Mouse (Mus musculus) CH12.LX (cell line): Measurements from ENCODE around the gene Cln6. TPM values are rescaled to one million over a fixed set of nuclear protein-coding genes. Genes with fewer than 3 reads are reported as not detected.

Experiments
- DNase-seq: peaks from one replicate; pipeline ENCODE4 v3.0.0-alpha.2; 2013; ENCODE audit errors: extremely low read depth
- H3K27ac ChIP-seq: 2 replicates; pipeline ENCODE4 v1.5.1; 2012; ENCODE audit warnings: low read depth, mild to moderate bottlenecking, control low read depth, moderate library complexity; ENCODE audit not compliant: insufficient read depth
- H3K27me3 ChIP-seq: replicated peaks from 2 replicates; pipeline ENCODE3; 2012; ENCODE audit warnings: inconsistent platforms
- H3K36me3 ChIP-seq, 2 experiments: replicated peaks in 1 of 2; 2 replicates each; pipeline versions ENCODE3 to v1.6.1; 2012; ENCODE audit warnings: inconsistent platforms in 1 of 2, low read length in 1 of 2, mild to moderate bottlenecking in 1 of 2, mixed read lengths in 1 of 2, moderate library complexity in 1 of 2; ENCODE audit not compliant: control insufficient read depth in 1 of 2, insufficient read depth in 1 of 2
- H3K4me1 ChIP-seq, 2 experiments: 2 replicates each; pipeline ENCODE4 v1.6.1; 2012; ENCODE audit warnings: inconsistent platforms in 1 of 2, moderate library complexity in 1 of 2; ENCODE audit not compliant: insufficient read depth in 2 of 2, control insufficient read depth in 1 of 2
- H3K4me2 ChIP-seq: 2 replicates; pipeline ENCODE4 v1.6.1; 2012; ENCODE audit warnings: low read depth, mild to moderate bottlenecking, control low read depth; ENCODE audit not compliant: poor library complexity, insufficient read depth, severe bottlenecking
- H3K4me3 ChIP-seq, 3 experiments: fragments of 150-350 bp in 1 of 3; sonication (generic) in 1 of 3; replicated peaks in 1 of 3; 2 replicates each; pipeline versions ENCODE3 to v1.5.1; 2011 to 2012; ENCODE audit warnings: low read depth in 2 of 3, low read length in 2 of 3, mild to moderate bottlenecking in 2 of 3, moderate library complexity in 2 of 3, control low read depth in 1 of 3, improper control_type of control experiment in 1 of 3, inconsistent platforms in 1 of 3, mixed read lengths in 1 of 3; ENCODE audit not compliant: poor library complexity in 1 of 3
- H3K79me2 ChIP-seq: replicated peaks from 2 replicates; pipeline ENCODE4 v1.6.1; 2012; ENCODE audit warnings: mild to moderate bottlenecking, moderate library complexity; ENCODE audit not compliant: control insufficient read depth, poor library complexity, insufficient read depth, severe bottlenecking; ENCODE audit errors: extremely low read depth
- H3K9ac ChIP-seq: 2 replicates; pipeline ENCODE4 v1.6.1; 2012; ENCODE audit warnings: low read depth, mild to moderate bottlenecking, control low read depth, moderate library complexity; ENCODE audit not compliant: insufficient read depth
- H3K9me3 ChIP-seq: replicated peaks from 2 replicates; pipeline ENCODE3; 2012; ENCODE audit warnings: low read length, inconsistent platforms, mixed read lengths
- BHLHE40 ChIP-seq: IDR thresholded peaks from 2 replicates; pipeline ENCODE4 v1.6.1; 2011; ENCODE audit warnings: mild to moderate bottlenecking, low read depth, low read length, improper control_type of control experiment
- CHD1 ChIP-seq: IDR thresholded peaks from 2 replicates; pipeline ENCODE4 v1.6.1; 2012; ENCODE audit warnings: low read depth, low read length, improper control_type of control experiment, inconsistent platforms
- CHD2 ChIP-seq: IDR thresholded peaks from 2 replicates; pipeline ENCODE4 v1.6.1; 2011; ENCODE audit warnings: low read length, improper control_type of control experiment
- CTCF ChIP-seq, 2 experiments: IDR thresholded peaks in 1 of 2; conservative IDR thresholded peaks in 1 of 2; 2 replicates each; pipeline ENCODE4 v1.5.1; 2011 to 2012; ENCODE audit warnings: low read depth in 2 of 2, low read length in 2 of 2, improper control_type of control experiment in 1 of 2, inconsistent platforms in 1 of 2, mild to moderate bottlenecking in 1 of 2, moderate library complexity in 1 of 2
- E2F4 ChIP-seq: IDR thresholded peaks from 2 replicates; pipeline ENCODE4 v1.6.1; 2011; ENCODE audit warnings: low read depth, low read length, improper control_type of control experiment; ENCODE audit not compliant: insufficient replicate concordance
- ELF1 ChIP-seq: IDR thresholded peaks from 2 replicates; pipeline ENCODE4 v1.6.1; 2014; ENCODE audit warnings: low read depth, mild to moderate bottlenecking, inconsistent platforms, low read length, improper control_type of control experiment
- EP300 ChIP-seq: IDR thresholded peaks from 2 replicates; pipeline ENCODE4 v1.6.1; 2011; ENCODE audit warnings: low read length, improper control_type of control experiment
- ETS1 ChIP-seq: conservative IDR thresholded peaks from 2 replicates; pipeline ENCODE4 v1.6.1; 2012; ENCODE audit warnings: low read depth, mild to moderate bottlenecking, inconsistent platforms, low read length, improper control_type of control experiment, moderate library complexity
- GABPA ChIP-seq: IDR thresholded peaks from 2 replicates; pipeline ENCODE4 v1.6.1; 2012; ENCODE audit warnings: low read depth, low read length, improper control_type of control experiment, inconsistent platforms; ENCODE audit not compliant: insufficient replicate concordance
- HCFC1 ChIP-seq: IDR thresholded peaks from 2 replicates; pipeline ENCODE4 v1.6.1; 2012; ENCODE audit warnings: low read depth, mild to moderate bottlenecking, inconsistent platforms, low read length, improper control_type of control experiment
- IRF4 ChIP-seq: IDR thresholded peaks from 2 replicates; pipeline ENCODE4 v1.6.1; 2014; ENCODE audit warnings: low read depth, mild to moderate bottlenecking, inconsistent platforms, low read length, improper control_type of control experiment
- JUN ChIP-seq: IDR thresholded peaks from 2 replicates; pipeline ENCODE4 v1.6.1; 2011; ENCODE audit warnings: low read depth, mild to moderate bottlenecking, low read length, improper control_type of control experiment, moderate library complexity; ENCODE audit not compliant: insufficient read depth
- JUND ChIP-seq: conservative IDR thresholded peaks from 2 replicates; pipeline ENCODE4 v1.6.1; 2011; ENCODE audit warnings: low read depth, low read length, improper control_type of control experiment
- KAT2A ChIP-seq: IDR thresholded peaks from 2 replicates; pipeline ENCODE4 v1.6.1; 2012; ENCODE audit warnings: low read length, improper control_type of control experiment, inconsistent platforms; ENCODE audit not compliant: insufficient replicate concordance
- MAFK ChIP-seq: IDR thresholded peaks from 2 replicates; pipeline ENCODE4 v1.6.1; 2011; ENCODE audit warnings: low read length, improper control_type of control experiment; ENCODE audit not compliant: insufficient replicate concordance
- MAX ChIP-seq: IDR thresholded peaks from 2 replicates; pipeline ENCODE4 v1.6.1; 2011; ENCODE audit warnings: low read length, improper control_type of control experiment
- MAZ ChIP-seq: IDR thresholded peaks from 2 replicates; pipeline ENCODE4 v1.6.1; 2012; ENCODE audit warnings: low read depth, mild to moderate bottlenecking, inconsistent platforms, low read length, improper control_type of control experiment, moderate library complexity
- MEF2A ChIP-seq: IDR thresholded peaks from 2 replicates; pipeline ENCODE4 v1.6.1; 2014; ENCODE audit warnings: low read depth, mild to moderate bottlenecking, inconsistent platforms, low read length, improper control_type of control experiment, borderline replicate concordance
- MXI1 ChIP-seq: IDR thresholded peaks from 2 replicates; pipeline ENCODE4 v1.6.1; 2011; ENCODE audit warnings: mild to moderate bottlenecking, low read depth, low read length, improper control_type of control experiment
- MYC ChIP-seq: IDR thresholded peaks from 2 replicates; pipeline ENCODE4 v1.6.1; 2011; ENCODE audit warnings: low read depth, mild to moderate bottlenecking, improper control_type of control experiment, low read length
- NELFE ChIP-seq: IDR thresholded peaks from 2 replicates; pipeline ENCODE4 v1.6.1; 2011; ENCODE audit warnings: low read depth, low read length, improper control_type of control experiment
- NRF1 ChIP-seq: IDR thresholded peaks from 2 replicates; pipeline ENCODE4 v1.6.1; 2014; ENCODE audit warnings: low read depth, mild to moderate bottlenecking, inconsistent platforms, low read length, improper control_type of control experiment, moderate library complexity
- PAX5 ChIP-seq: IDR thresholded peaks from 2 replicates; pipeline ENCODE4 v1.6.1; 2012; ENCODE audit warnings: low read length, inconsistent platforms, mixed read lengths
- POLR2A ChIP-seq: IDR thresholded peaks from 2 replicates; pipeline ENCODE4 v1.6.1; 2011; ENCODE audit warnings: low read depth, mild to moderate bottlenecking, improper control_type of control experiment, low read length
- POLR2AphosphoS2 ChIP-seq: IDR thresholded peaks from 2 replicates; pipeline ENCODE4 v1.6.1; 2011; ENCODE audit warnings: low read depth, low read length, improper control_type of control experiment
- RAD21 ChIP-seq: IDR thresholded peaks from 2 replicates; pipeline ENCODE4 v1.6.1; 2011; ENCODE audit warnings: low read depth, mild to moderate bottlenecking, low read length, improper control_type of control experiment, moderate library complexity
- RCOR1 ChIP-seq: conservative IDR thresholded peaks from 2 replicates; pipeline ENCODE4 v1.6.1; 2012; ENCODE audit warnings: low read depth, mild to moderate bottlenecking, inconsistent platforms, low read length, improper control_type of control experiment
- SIN3A ChIP-seq: IDR thresholded peaks from 2 replicates; pipeline ENCODE4 v1.6.1; 2012; ENCODE audit warnings: low read length, improper control_type of control experiment, inconsistent platforms
- SMC3 ChIP-seq: IDR thresholded peaks from 2 replicates; pipeline ENCODE4 v1.6.1; 2011; ENCODE audit warnings: low read depth, low read length, improper control_type of control experiment
- TBP ChIP-seq: conservative IDR thresholded peaks from 2 replicates; pipeline ENCODE4 v1.6.1; 2011; ENCODE audit warnings: low read depth, low read length, improper control_type of control experiment
- TCF12 ChIP-seq: IDR thresholded peaks from 2 replicates; pipeline ENCODE4 v1.6.1; 2014; ENCODE audit warnings: low read depth, mild to moderate bottlenecking, inconsistent platforms, low read length, improper control_type of control experiment
- UBTF ChIP-seq: IDR thresholded peaks from 2 replicates; pipeline ENCODE4 v1.6.1; 2012; ENCODE audit warnings: low read depth, mild to moderate bottlenecking, inconsistent platforms, low read length, improper control_type of control experiment, moderate library complexity
- USF1 ChIP-seq: IDR thresholded peaks from 2 replicates; pipeline ENCODE4 v1.6.1; 2014; ENCODE audit warnings: low read depth, mild to moderate bottlenecking, inconsistent platforms, low read length, improper control_type of control experiment
- USF2 ChIP-seq: conservative IDR thresholded peaks from 2 replicates; pipeline ENCODE4 v1.6.1; 2011; ENCODE audit warnings: low read depth, low read length, improper control_type of control experiment
- ZC3H11A ChIP-seq: IDR thresholded peaks from 2 replicates; pipeline ENCODE4 v1.6.1; 2012; ENCODE audit warnings: low read depth, mild to moderate bottlenecking, inconsistent platforms, low read length, improper control_type of control experiment
- ZKSCAN1 ChIP-seq: IDR thresholded peaks from 2 replicates; pipeline ENCODE4 v1.6.1; 2012; ENCODE audit warnings: low read depth, inconsistent platforms, low read length, improper control_type of control experiment, borderline replicate concordance
- ZMIZ1 ChIP-seq: IDR thresholded peaks from 2 replicates; pipeline ENCODE4 v1.6.1; 2012; ENCODE audit warnings: low read depth, mild to moderate bottlenecking, inconsistent platforms, low read length, improper control_type of control experiment
- ZNF384 ChIP-seq: IDR thresholded peaks from 2 replicates; pipeline ENCODE4 v1.6.1; 2012; ENCODE audit warnings: low read depth, low read length, improper control_type of control experiment, inconsistent platforms
- dilution Hi-C: fragments of 300-500 bp; cut with MboI; formaldehyde crosslinking; loops from 2 replicates; pipeline ENCODE4 v1.14.3; 2020; ENCODE audit warnings: low sequenced_read_pairs; ENCODE audit not compliant: extremely low pct_unique_long_range_greater_than_20kb, extremely low pct_ligation_motif_present
- in situ Hi-C: fragments of 300-500 bp; cut with MboI; formaldehyde crosslinking; loops from 3 replicates; pipeline ENCODE4 v1.14.3; 2019; ENCODE audit warnings: low sequenced_read_pairs, low pct_ligation_motif_present, low pct_unique_long_range_greater_than_20kb, mixed read lengths
- polyA plus RNA-seq: library from polyadenylated mRNA; unstranded; fragments of >175 nt; gene quantifications from 2 replicates; pipeline ENCODE4 v1.2.1, GENCODE M21; 2012; ENCODE audit warnings: low read depth; ENCODE audit not compliant: insufficient read length
- total RNA-seq, 2 experiments: library from RNA; depleted of rRNA; stranded (reverse); fragments of 300-350 nt in 1 of 2; fragments of >200 nt in 1 of 2; gene quantifications; 2 replicates each; pipeline ENCODE4 v1.2.3; 2012 to 2014

Cln6 gene
- total and polyA plus RNA-seq, 3 experiments: 17.8 to 35.1 (median 25.3) TPM

- Histone ChIP-seq H3K4me3 (peak within 1 kb of the TSS; percentile 96 to 100 (median 99)), H3K4me1 (peaks cover 17 to 64% of the 10 kb centered on the region in 2 experiments), H3K27ac (peak within 1 kb of the TSS; percentile 78), H3K4me2 (peak within 1 kb of the TSS; percentile 57), H3K27me3 (no peaks in the 10 kb centered on the region), H3K79me2 (peaks cover 46% of the 10 kb centered on the region), H3K9ac (peak within 1 kb of the TSS; percentile 83), H3K9me3 (no peaks in the 10 kb centered on the region), H3K36me3 (peaks cover 0 to 7% of the 10 kb centered on the region in 2 experiments)
- no peak for TF ChIP-seq JUND
- peak; percentile 79 for TF ChIP-seq NELFE
- 0 out of 2 replicates have a peak, but pooled peaks have one; percentile 21 for TF ChIP-seq E2F4
- TF ChIP-seq MAZ: peak; percentile 99
- no peak for TF ChIP-seq JUN
- no peak for TF ChIP-seq CHD2
- no peak for TF ChIP-seq USF1
- TF ChIP-seq ELF1: peak; percentile 63
- no peak for TF ChIP-seq ETS1
- TF ChIP-seq NRF1: peak; percentile 40; the same call in 1 of the 2 replicates
- TF ChIP-seq EP300: no peak
- peak; percentile 57; the same call in 1 of the 2 replicates for TF ChIP-seq KAT2A
- TF ChIP-seq ZKSCAN1: no peak
- TF ChIP-seq TCF12: peak; percentile 86
- TF ChIP-seq MEF2A: peak; percentile 56; the same call in 1 of the 2 replicates
- TF ChIP-seq RCOR1: no peak
- TF ChIP-seq ZC3H11A: no peak
- TF ChIP-seq IRF4: peak; percentile 82
- no peak for TF ChIP-seq MAFK
- TF ChIP-seq ZMIZ1: 0 out of 2 replicates have a peak, but pooled peaks have one; percentile 46
- peak; percentile 96 for TF ChIP-seq POLR2A
- no peak for TF ChIP-seq CTCF (conservative IDR thresholded peaks at IDR 0.05 in 1 of 2, IDR thresholded peaks at IDR 0.05 in 1 of 2; ENCODE audit: low read depth in 2 of 2, low read length in 2 of 2)
- peak; percentile 4; the same call in 1 of the 2 replicates for TF ChIP-seq MYC
- TF ChIP-seq ZNF384: no peak
- peak; percentile 89 for TF ChIP-seq MXI1
- TF ChIP-seq BHLHE40: peak; percentile 37; the same call in 1 of the 2 replicates
- no peak for TF ChIP-seq GABPA
- peak; percentile 65 for TF ChIP-seq POLR2AphosphoS2
- TF ChIP-seq RAD21: no peak
- peak; percentile 98 for TF ChIP-seq TBP
- TF ChIP-seq USF2: no peak
- peak; percentile 83 for TF ChIP-seq HCFC1
- peak; percentile 79 for TF ChIP-seq SIN3A
- TF ChIP-seq CHD1: no peak
- no peak for TF ChIP-seq MAX
- TF ChIP-seq PAX5: no peak
- TF ChIP-seq SMC3: no peak
- TF ChIP-seq UBTF: peak; percentile 90; the same call in 1 of the 2 replicates
- dilution Hi-C loops: no loop called here
- peak; percentile 96 for DNase-seq
- in situ Hi-C loops: loop anchor here (25.0 kb wide), 1 partner anchor 576 kb away; the partner anchor contains the start of genes 2300009A05Rik and Map2k5
Measured at GRCm38 (mm10) chr9:62811516-62812121, 27.0 kb upstream of the Cln6 start, which contains the start of gene Fem1b. Gene Fem1b, minus strand, starts transcription at chr9:62811934.
